Mouse (Mus musculus): ENCODE data around the gene Tnfrsf8. TPM values are rescaled to one million over a fixed set of nuclear protein-coding genes. Genes with fewer than 3 reads are reported as not detected.

Gene Tnfrsf8
- polyA plus RNA-seq (2015; fragmentation: Nextera tagmentation; extraction: Ambion mirVana): 0.11 and 0.13 TPM in 2 replicates

GRCm38 (mm10) chr4:145314836-145315467 is at the start of gene Tnfrsf8:
TSS of gene Tnfrsf8 (minus strand) at chr4:145315164.

GRCm38 (mm10) chr4:145246173-145247011 is 68.6 kb downstream of the Tnfrsf8 start, which contains the start of gene Tnfrsf1b:
TSS of gene Tnfrsf1b (minus strand) at chr4:145246870.

Other genes with a start within 250 kb of the Tnfrsf8 start
- 8.1 and 8.7 TPM in 2 replicates for gene Vps13d, start 120.2 kb downstream of the Tnfrsf8 start, polyA plus RNA-seq (2015; fragmentation: Nextera tagmentation; extraction: Ambion mirVana)
- 4.3 and 4.9 TPM in 2 replicates for gene Tnfrsf1b, start 68.3 kb downstream of the Tnfrsf8 start, polyA plus RNA-seq (2015; fragmentation: Nextera tagmentation; extraction: Ambion mirVana)
- not detected in 2 replicates for gene Zfp990, start 195.6 kb upstream of the Tnfrsf8 start, polyA plus RNA-seq (2015; fragmentation: Nextera tagmentation; extraction: Ambion mirVana)